Mouse (Mus musculus) CH12.LX (cell line): Measurements from ENCODE around the gene Olfr1191-ps1.

Experiments used
- POLR2AphosphoS2 ChIP-seq: IDR thresholded peaks from 2 replicates; pipeline ENCODE4 v1.6.1; 2011; ENCODE audit warnings: low read depth, low read length, improper control_type of control experiment
- SIN3A ChIP-seq: IDR thresholded peaks from 2 replicates; pipeline ENCODE4 v1.6.1; 2012; ENCODE audit warnings: low read length, improper control_type of control experiment, inconsistent platforms

- TF ChIP-seq SIN3A (no peak), POLR2AphosphoS2 (no peak)
Measured at GRCm38 (mm10) chr2:88689087-88689486, 48.7 kb downstream of the Olfr1191-ps1 start, which contains the start of gene Olfr1195.
